Mouse (Mus musculus) heart, adult 2 months (tissue): ENCODE measurements around the gene Gm14443.
"Not testable (repeated sequence)": the region's sequence is repeated elsewhere in the genome, so short reads cannot be mapped to it uniquely, and the experiment has no call there.

ENCODE experiments used
- CTCF ChIP-seq: fragments of 200-600 bp; IDR thresholded peaks from 2 replicates; pipeline ENCODE4 v1.8.1; 2022; ENCODE audit warnings: antibody characterized with exemption, mild to moderate bottlenecking, moderate library complexity
- EP300 ChIP-seq: fragments of 200-500 bp; IDR thresholded peaks from 2 replicates; pipeline ENCODE4 v1.6.1; 2011; ENCODE audit warnings: low read depth, low read length, control low read depth; ENCODE audit not compliant: insufficient read depth

DNA sequence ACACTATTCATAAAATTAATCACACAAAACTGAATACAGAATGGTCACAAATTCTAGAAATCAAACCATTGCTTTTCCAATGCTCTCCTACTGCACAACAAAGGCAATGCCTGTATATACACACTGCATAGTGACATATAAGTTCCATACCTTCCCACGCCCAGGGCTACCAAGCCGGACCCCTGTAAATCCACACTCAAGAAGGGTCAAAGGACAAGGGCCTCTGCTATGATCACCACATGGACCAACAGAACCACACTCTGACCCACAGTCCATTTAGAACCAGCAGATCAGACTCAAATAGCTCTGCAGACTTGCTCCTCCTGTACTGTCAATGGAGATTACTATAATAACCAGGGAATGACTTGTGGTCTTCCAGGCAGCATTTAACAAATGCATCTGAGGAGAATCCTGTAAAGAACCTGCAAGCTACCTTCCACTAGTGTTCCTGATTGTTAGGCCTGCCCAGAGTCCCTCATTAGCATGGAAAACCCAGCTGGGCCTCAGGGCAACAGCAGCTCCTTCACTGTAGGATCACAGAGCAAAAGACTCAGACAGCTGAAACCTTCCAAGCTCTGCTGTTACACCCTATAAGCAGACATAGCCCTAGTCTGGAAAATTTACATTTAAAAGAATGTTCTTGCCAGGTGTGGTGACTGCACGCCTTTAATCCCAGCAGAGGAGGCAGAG, 2.6 kb downstream of the Gm14443 start:
- TF ChIP-seq CTCF, EP300: not testable (repeated sequence)
